Comparison of ENCODE assay signal across 16 mouse cellular contexts in the genomic region with DNA sequence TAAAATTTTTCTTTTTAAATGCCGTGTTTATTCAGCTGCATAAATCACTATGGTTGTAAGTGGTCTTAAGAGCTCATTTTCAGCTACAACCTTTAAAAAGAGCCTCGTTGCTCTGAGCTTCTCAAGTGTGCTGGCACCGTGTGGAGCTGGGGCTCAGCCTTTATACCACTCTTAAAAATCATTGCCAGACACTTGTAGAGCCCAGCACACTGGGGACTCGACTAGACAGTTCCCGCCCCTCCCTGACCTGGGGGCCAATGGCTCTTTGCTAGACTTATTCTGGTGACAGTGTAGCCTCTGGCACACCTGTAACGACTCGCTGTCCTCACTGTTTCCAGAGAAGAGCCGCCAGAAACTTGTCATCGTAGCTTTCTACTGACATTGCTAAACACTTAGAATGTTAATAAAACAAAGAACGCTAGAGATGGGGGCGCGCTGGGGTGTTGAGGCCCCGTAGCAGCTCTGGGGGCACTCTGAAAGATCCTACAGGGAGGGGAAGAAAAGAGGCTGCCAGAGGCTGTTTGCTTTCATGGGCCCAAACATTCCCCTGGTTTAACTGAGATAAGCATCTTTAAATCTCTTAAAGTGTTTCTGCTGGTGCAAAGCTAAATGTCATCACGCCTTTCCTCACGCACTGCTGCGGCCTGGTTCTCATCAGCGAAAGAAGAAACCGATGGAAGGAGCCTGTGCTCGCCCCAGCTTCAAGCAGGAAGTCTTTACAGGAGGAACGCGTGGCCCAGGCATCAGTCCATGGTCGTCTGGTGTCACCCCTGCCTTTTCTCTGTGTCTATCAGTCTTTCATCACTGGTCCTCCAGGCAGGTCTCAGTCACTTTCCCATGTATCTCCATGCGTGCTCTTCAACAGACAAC.
DNase-seq lines count a peak whose midpoint lies in the region; ATAC-seq lines count a peak whose summit lies in the region.
"Had no signal": no experiment of that assay in that cellular context is flagged by ENCODE, and none has a peak within 500 bp of the region (broad histone marks: within the 10 kb centered on the region; RNA-seq: fewer than 3 reads in every experiment).

No protein-coding gene starts in this region.

- DNase-seq in heart, postnatal 14 days: no peak
- DNase-seq in lung, postnatal 10 days: no peak
- DNase-seq in forelimb bud, embryonic 11.5 days (ENCODE audit: low read depth, low spot score): peak; percentile 50
- DNase-seq in right cerebral cortex, adult 18-20 months: no peak
- DNase-seq in lung, postnatal 36 days: no peak
- DNase-seq: B cell, adult 2 months; cerebellum, adult 18-20 months; lung, adult 2 months; midbrain, embryonic 14.5 days; thymus, postnatal 36 days had no signal

- no peaks in the 10 kb centered on the region for H3K36me3 ChIP-seq in heart, embryonic 12.5 days
- H3K36me3 ChIP-seq in lung, embryonic 15.5 days: no peaks in the 10 kb centered on the region
- no peaks in the 10 kb centered on the region for H3K36me3 ChIP-seq in stomach, embryonic 15.5 days
- H3K36me3 ChIP-seq: G1E; neural tube, embryonic 15.5 days had no signal

- 18% methylated on average over 23 of the region's 23 CpGs for WGBS in heart, embryonic 12.5 days
- 8% methylated on average over 23 of the region's 23 CpGs for WGBS in lung, embryonic 15.5 days
- 18% methylated on average over 23 of the region's 23 CpGs for WGBS in stomach, embryonic 15.5 days

- peaks cover 64% of the 10 kb centered on the region for H3K27me3 ChIP-seq in heart, embryonic 12.5 days (replicated peaks)
- no peaks in the 10 kb centered on the region for H3K27me3 ChIP-seq in lung, embryonic 15.5 days
- no peaks in the 10 kb centered on the region for H3K27me3 ChIP-seq in stomach, embryonic 15.5 days (replicated peaks)
- H3K27me3 ChIP-seq: neural tube, embryonic 15.5 days had no signal

- H3K4me3 ChIP-seq in heart, embryonic 12.5 days: 0 out of 2 replicates have a peak overlapping the region, but pooled peaks have one; percentile 4
- no peak overlapping the region for H3K4me3 ChIP-seq in lung, embryonic 15.5 days
- H3K4me3 ChIP-seq in stomach, embryonic 15.5 days (replicated peaks): no peak overlapping the region
- H3K4me3 ChIP-seq: erythroblast, embryonic 14.5 days; neural tube, embryonic 15.5 days had no signal

- H3K9ac ChIP-seq in heart, embryonic 12.5 days: no peak overlapping the region
- H3K9ac ChIP-seq in lung, embryonic 15.5 days: no peak overlapping the region
- no peak overlapping the region for H3K9ac ChIP-seq in stomach, embryonic 15.5 days
- H3K9ac ChIP-seq: neural tube, embryonic 15.5 days had no signal

- H3K4me2 ChIP-seq in heart, embryonic 12.5 days: peak overlapping the region; percentile 42
- H3K4me2 ChIP-seq in lung, embryonic 15.5 days: peak overlapping the region; percentile 30
- H3K4me2 ChIP-seq in stomach, embryonic 15.5 days: 0 out of 2 replicates have a peak overlapping the region, but pooled peaks have one; percentile 12
- H3K4me2 ChIP-seq: neural tube, embryonic 15.5 days had no signal

- intact Hi-C loops in heart, postnatal 14 days (cut with DNase I): no loop called here

- peaks cover 17% of the 10 kb centered on the region for H3K4me1 ChIP-seq in heart, embryonic 12.5 days (replicated peaks)
- peaks cover 20% of the 10 kb centered on the region for H3K4me1 ChIP-seq in lung, embryonic 15.5 days
- peaks cover 17% of the 10 kb centered on the region for H3K4me1 ChIP-seq in stomach, embryonic 15.5 days
- H3K4me1 ChIP-seq: neural tube, embryonic 15.5 days had no signal

- no peaks in the 10 kb centered on the region for H3K9me3 ChIP-seq in heart, embryonic 12.5 days (replicated peaks)
- H3K9me3 ChIP-seq in lung, embryonic 15.5 days: no peaks in the 10 kb centered on the region
- H3K9me3 ChIP-seq in stomach, embryonic 15.5 days: no peaks in the 10 kb centered on the region
- H3K9me3 ChIP-seq: G1E; neural tube, embryonic 15.5 days had no signal

- H3K27ac ChIP-seq in heart, embryonic 12.5 days (ENCODE audit: poor library complexity, severe bottlenecking): no peak overlapping the region
- H3K27ac ChIP-seq in lung, embryonic 15.5 days: peak overlapping the region; percentile 41
- H3K27ac ChIP-seq in stomach, embryonic 15.5 days: peak overlapping the region; percentile 6; the same call in 1 of the 2 replicates
- H3K27ac ChIP-seq: neural tube, embryonic 15.5 days had no signal

- ATAC-seq in heart, embryonic 12.5 days (ENCODE audit: insufficient number of reproducible peaks, low FRiP score): 0 out of 2 replicates have a peak, but pooled peaks have one; percentile 33
- peak; percentile 80; the same call in 1 of the 2 replicates for ATAC-seq in lung, embryonic 15.5 days (ENCODE audit: borderline replicate concordance, extremely low read depth, low FRiP score, low TSS enrichment)
- ATAC-seq in stomach, embryonic 15.5 days (ENCODE audit: insufficient read depth, low FRiP score, low read depth): no peak; the same call in 1 of the 2 replicates
